Mouse (Mus musculus) G1E (cell line): ENCODE data around the gene Samd3.

Source experiments
- CTCF ChIP-seq: IDR thresholded peaks from 2 replicates; pipeline ENCODE4 v1.5.1; 2012; ENCODE audit warnings: low read depth, low read length, inconsistent platforms, mixed read lengths
- GATA1 ChIP-seq: IDR thresholded peaks from 2 replicates; pipeline ENCODE4 v1.6.1; 2012; ENCODE audit warnings: borderline replicate concordance, low read length, inconsistent platforms, mixed read lengths
- GATA2 ChIP-seq: IDR thresholded peaks from 2 replicates; pipeline ENCODE4 v1.6.1; 2012; ENCODE audit warnings: low read depth, low read length, inconsistent platforms, borderline replicate concordance
- POLR2AphosphoS5 ChIP-seq: IDR thresholded peaks from 2 replicates; pipeline ENCODE4 v1.6.1; 2012; ENCODE audit warnings: low read depth, low read length, inconsistent platforms; ENCODE audit not compliant: insufficient replicate concordance
- TAL1 ChIP-seq: conservative IDR thresholded peaks from 2 replicates; pipeline ENCODE4 v1.6.1; 2012; ENCODE audit warnings: low read depth, low read length, inconsistent platforms, mixed read lengths

- TF ChIP-seq CTCF (no peak), POLR2AphosphoS5 (no peak), GATA1 (no peak), TAL1 (no peak), GATA2 (no peak)
These were observed 20.1 kb downstream of the Samd3 start for GRCm38 (mm10) chr10:26249426-26250165.
